Mouse (Mus musculus): ENCODE results near the gene Ctnnd1. TPM values are rescaled to one million over a fixed set of nuclear protein-coding genes. Genes with fewer than 3 reads are reported as not detected.

Ctnnd1 gene
- polyA plus RNA-seq, 1 experiment from 2014 or later: 39.3 TPM

DNA sequence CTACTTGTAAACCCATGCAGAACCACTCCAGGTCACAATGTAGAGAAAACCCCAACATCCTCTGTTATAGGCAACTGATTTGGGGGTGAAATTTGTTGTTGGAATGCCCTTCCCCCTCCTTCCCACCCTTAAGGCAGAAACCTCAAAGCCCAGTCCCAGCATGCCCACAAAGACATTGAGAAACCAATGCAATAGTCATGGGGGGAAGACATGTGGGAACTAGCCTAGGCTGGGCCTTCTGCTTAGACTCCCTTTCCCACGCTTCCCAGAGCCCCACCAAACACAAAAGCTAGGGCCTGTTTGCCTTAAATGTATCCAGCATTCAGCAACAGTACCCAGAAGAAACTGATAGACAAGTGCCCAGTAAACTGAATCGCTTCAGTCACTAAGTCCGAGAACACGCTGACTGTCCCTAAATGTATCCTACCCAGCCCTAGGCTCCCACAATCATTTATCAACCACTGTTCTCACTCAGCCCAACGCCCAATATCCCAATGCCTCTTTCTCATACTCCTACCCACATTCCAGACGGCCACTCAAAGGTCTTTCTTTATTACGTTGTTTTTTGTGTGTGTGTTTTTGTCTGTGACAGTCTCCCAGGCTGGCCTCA, 24.1 kb downstream of the Ctnnd1 start:
- Histone ChIP-seq H3K27me3 (ENCODE audit: control insufficient read depth, insufficient read depth, low read length) (no peaks in the 10 kb centered on the region), H3K9me3 (replicated peaks; ENCODE audit: control insufficient read depth, low read length) (no peaks in the 10 kb centered on the region), H3K9ac (replicated peaks; ENCODE audit: low read length) (no peak overlapping the region), H3K4me1 (ENCODE audit: control insufficient read depth, insufficient read depth, low read length) (no peaks in the 10 kb centered on the region), H3K27ac (replicated peaks; ENCODE audit: low read depth, low read length) (no peak overlapping the region), H3K4me2 (ENCODE audit: low read depth, low read length) (no peak overlapping the region), H3K36me3 (replicated peaks; ENCODE audit: control insufficient read depth, insufficient read depth, low read depth, low read length) (no peaks in the 10 kb centered on the region), H3K4me3 (ENCODE audit: low read depth, low read length) (no peak overlapping the region)
- WGBS: 86% methylated on average over 7 of the region's 7 CpGs
- ATAC-seq (replicated peaks; ENCODE audit: insufficient number of reproducible peaks, low FRiP score, low TSS enrichment, low read depth) (no peak), DNase-seq (ENCODE audit: low spot score) (no peak)

DNA sequence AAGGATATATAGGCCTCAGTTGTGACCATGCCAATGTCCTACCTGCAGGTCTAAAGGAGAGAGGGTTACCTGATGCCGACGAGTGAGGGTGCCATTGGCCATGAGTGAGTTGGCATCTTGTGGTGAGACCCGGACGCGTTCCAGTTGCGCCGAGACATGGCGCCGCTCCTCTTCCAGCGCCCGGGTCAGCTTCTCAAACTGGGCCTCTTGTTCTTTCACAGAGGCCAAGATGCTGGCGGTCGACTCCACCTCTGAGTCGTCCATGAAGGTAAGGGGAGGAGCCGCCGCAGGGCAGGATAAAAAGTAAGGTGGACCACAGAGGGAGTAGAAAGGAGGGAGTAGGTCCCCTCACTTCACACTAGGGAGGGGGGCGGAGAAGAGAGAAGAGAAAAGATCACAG, 26.4 kb downstream of the Ctnnd1 start:
- Histone ChIP-seq H3K9ac (replicated peaks; ENCODE audit: low read length) (no peak overlapping the region), H3K4me3 (ENCODE audit: low read depth, low read length) (no peak overlapping the region), H3K4me2 (ENCODE audit: low read depth, low read length) (no peak overlapping the region), H3K4me1 (ENCODE audit: control insufficient read depth, insufficient read depth, low read length) (no peaks in the 10 kb centered on the region), H3K9me3 (replicated peaks; ENCODE audit: control insufficient read depth, low read length) (no peaks in the 10 kb centered on the region), H3K27me3 (ENCODE audit: control insufficient read depth, insufficient read depth, low read length) (no peaks in the 10 kb centered on the region), H3K27ac (replicated peaks; ENCODE audit: low read depth, low read length) (no peak overlapping the region), H3K36me3 (replicated peaks; ENCODE audit: control insufficient read depth, insufficient read depth, low read depth, low read length) (peaks cover 3% of the 10 kb centered on the region; the same call in 1 of the 2 replicates)
- DNase-seq (ENCODE audit: low spot score): no peak
- WGBS: 96% methylated on average over 17 of the region's 17 CpGs
- ATAC-seq (replicated peaks; ENCODE audit: insufficient number of reproducible peaks, low FRiP score, low TSS enrichment, low read depth): no peak; the same call in 1 of the 2 replicates

DNA sequence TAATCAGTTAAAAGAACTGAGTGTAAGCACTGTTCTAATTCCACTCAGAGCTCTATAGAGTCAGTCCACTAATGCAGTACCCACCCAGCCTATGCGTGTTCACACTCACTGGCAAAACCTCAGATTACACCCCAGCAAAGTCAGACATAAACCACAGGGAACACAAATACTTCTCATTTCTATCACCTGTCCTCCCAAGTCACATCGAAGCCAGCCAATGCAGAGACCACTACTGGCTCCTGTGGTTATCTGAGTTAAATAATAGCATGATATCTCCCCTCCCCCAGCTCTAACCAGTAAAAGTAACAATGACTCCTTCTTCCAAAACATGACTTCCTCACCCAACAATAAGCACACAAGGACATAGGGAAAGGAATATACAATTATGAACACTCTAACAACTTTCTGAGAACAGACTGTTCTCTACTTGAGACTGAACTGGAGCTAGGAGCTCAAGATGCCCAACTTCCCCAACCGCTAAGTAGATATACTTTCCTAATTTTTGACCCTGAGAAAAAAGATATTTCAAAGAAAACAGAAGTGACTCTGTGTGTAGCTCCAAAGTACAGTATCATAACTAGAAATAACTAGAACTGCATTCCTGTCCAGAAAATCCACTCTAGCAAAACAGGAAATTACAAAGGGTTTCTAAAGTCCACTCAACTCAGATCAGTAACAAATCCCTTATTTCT, 27.0 kb downstream of the Ctnnd1 start:
- Histone ChIP-seq H3K4me2 (ENCODE audit: low read depth, low read length) (no peak overlapping the region), H3K4me3 (ENCODE audit: low read depth, low read length) (no peak overlapping the region), H3K9me3 (replicated peaks; ENCODE audit: control insufficient read depth, low read length) (no peaks in the 10 kb centered on the region), H3K36me3 (replicated peaks; ENCODE audit: control insufficient read depth, insufficient read depth, low read depth, low read length) (peaks cover 3% of the 10 kb centered on the region; the same call in 1 of the 2 replicates), H3K9ac (replicated peaks; ENCODE audit: low read length) (no peak overlapping the region), H3K27me3 (ENCODE audit: control insufficient read depth, insufficient read depth, low read length) (no peaks in the 10 kb centered on the region), H3K27ac (replicated peaks; ENCODE audit: low read depth, low read length) (no peak overlapping the region), H3K4me1 (ENCODE audit: control insufficient read depth, insufficient read depth, low read length) (no peaks in the 10 kb centered on the region)
- no peak for ATAC-seq (replicated peaks; ENCODE audit: insufficient number of reproducible peaks, low FRiP score, low TSS enrichment, low read depth)
- DNase-seq (ENCODE audit: low spot score): no peak
- whole genome bisulfite sequencing: 94% methylated on average over 3 of the region's 3 CpGs

DNA sequence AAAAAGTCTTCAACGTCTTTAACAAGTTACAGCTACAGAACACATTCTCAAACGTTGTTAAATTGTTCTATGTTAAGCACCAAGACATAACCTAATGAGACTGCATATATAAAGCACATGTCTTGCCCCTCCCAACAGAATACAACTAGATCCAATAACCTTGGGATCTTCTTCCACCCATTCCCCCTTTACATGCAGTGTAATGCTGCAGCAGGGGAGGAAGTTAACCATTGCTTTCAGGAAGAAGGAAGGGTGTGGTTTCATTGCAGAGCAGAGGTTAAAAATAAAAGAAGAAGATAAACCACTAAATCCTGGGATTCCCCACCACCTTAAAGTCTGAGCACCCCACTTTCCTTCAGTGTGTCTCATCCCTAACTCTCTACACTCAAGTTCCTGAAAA, 27.9 kb downstream of the Ctnnd1 start:
- H3K27me3 ChIP-seq (ENCODE audit: control insufficient read depth, insufficient read depth, low read length): no peaks in the 10 kb centered on the region
- no peak overlapping the region for H3K9ac ChIP-seq (replicated peaks; ENCODE audit: low read length)
- ATAC-seq (replicated peaks; ENCODE audit: insufficient number of reproducible peaks, low FRiP score, low TSS enrichment, low read depth) (no peak), DNase-seq (ENCODE audit: low spot score) (no peak)
- H3K4me3 ChIP-seq (ENCODE audit: low read depth, low read length): no peak overlapping the region
- peaks cover 3% of the 10 kb centered on the region; the same call in 1 of the 2 replicates for H3K36me3 ChIP-seq (replicated peaks; ENCODE audit: control insufficient read depth, insufficient read depth, low read depth, low read length)
- no peaks in the 10 kb centered on the region for H3K9me3 ChIP-seq (replicated peaks; ENCODE audit: control insufficient read depth, low read length)
- no peak overlapping the region for H3K4me2 ChIP-seq (ENCODE audit: low read depth, low read length)
- H3K27ac ChIP-seq (replicated peaks; ENCODE audit: low read depth, low read length): no peak overlapping the region
- no peaks in the 10 kb centered on the region for H3K4me1 ChIP-seq (ENCODE audit: control insufficient read depth, insufficient read depth, low read length)
- 77% methylated on average over 2 of the region's 2 CpGs for WGBS

DNA sequence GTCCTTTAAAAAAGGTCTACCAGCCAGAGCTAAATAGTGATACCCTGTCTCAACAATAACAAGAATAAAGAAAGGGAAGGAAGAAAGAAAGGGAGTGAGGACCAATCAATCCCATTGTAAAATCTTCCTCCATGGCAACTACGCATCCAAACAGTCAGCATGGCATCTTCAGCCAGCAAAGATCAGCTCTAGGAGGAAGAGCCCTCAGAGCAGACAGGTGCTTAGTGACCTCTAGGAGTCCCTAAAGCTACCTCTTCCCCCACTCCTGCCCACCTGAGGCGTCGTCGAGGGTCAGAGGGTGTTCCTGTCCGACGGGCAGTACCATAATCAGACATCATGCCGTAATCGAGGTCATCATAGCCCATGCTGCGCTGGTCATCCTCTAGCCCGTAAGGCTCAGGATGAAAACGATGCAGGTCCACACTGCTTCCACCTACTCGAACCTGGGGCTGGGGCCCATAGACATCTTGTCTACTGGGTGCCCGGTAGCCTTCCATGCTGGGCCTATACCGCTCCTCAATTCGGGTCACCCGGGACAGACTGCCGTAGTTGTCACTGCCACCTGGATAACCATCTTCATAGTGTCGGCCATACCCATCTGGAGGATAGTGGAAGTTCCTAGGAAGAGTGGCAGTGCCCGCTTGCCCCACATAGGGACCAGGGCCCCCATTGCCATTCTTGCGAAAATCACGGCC, 30.8 kb downstream of the Ctnnd1 start:
- H3K4me2 ChIP-seq (ENCODE audit: low read depth, low read length): no peak overlapping the region
- H3K36me3 ChIP-seq (replicated peaks; ENCODE audit: control insufficient read depth, insufficient read depth, low read depth, low read length): peaks cover 12% of the 10 kb centered on the region; the same call in 1 of the 2 replicates
- ATAC-seq (replicated peaks; ENCODE audit: insufficient number of reproducible peaks, low FRiP score, low TSS enrichment, low read depth) (no peak), DNase-seq (ENCODE audit: low spot score) (no peak)
- no peaks in the 10 kb centered on the region for H3K9me3 ChIP-seq (replicated peaks; ENCODE audit: control insufficient read depth, low read length)
- no peak overlapping the region for H3K27ac ChIP-seq (replicated peaks; ENCODE audit: low read depth, low read length)
- no peaks in the 10 kb centered on the region for H3K4me1 ChIP-seq (ENCODE audit: control insufficient read depth, insufficient read depth, low read length)
- H3K9ac ChIP-seq (replicated peaks; ENCODE audit: low read length): no peak overlapping the region
- no peak overlapping the region for H3K4me3 ChIP-seq (ENCODE audit: low read depth, low read length)
- no peaks in the 10 kb centered on the region for H3K27me3 ChIP-seq (ENCODE audit: control insufficient read depth, insufficient read depth, low read length)
- 95% methylated on average over 21 of the region's 21 CpGs for WGBS

DNA sequence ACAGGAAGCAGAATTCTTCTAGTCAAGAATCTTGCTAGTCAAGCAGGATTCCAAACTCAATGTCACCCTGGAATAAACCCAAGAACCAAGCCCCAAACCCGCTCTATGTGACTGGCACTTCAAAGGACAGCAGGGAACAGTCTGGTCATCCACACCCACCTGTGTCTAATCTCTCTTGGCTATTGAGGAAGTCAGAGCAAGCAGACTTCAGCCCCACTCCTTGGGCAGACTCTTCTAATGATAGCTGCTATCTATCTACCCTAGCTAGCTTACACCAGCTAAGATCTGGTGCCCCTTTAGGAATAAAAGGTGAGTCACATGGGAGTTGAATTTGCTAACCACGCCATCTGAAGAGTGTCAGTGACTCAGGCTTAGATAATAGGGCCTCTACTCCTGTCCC, 31.7 kb downstream of the Ctnnd1 start:
- Histone ChIP-seq H3K27ac (replicated peaks; ENCODE audit: low read depth, low read length) (no peak overlapping the region), H3K9me3 (replicated peaks; ENCODE audit: control insufficient read depth, low read length) (no peaks in the 10 kb centered on the region), H3K4me2 (ENCODE audit: low read depth, low read length) (no peak overlapping the region), H3K36me3 (replicated peaks; ENCODE audit: control insufficient read depth, insufficient read depth, low read depth, low read length) (peaks cover 12% of the 10 kb centered on the region; the same call in 1 of the 2 replicates), H3K4me1 (ENCODE audit: control insufficient read depth, insufficient read depth, low read length) (no peaks in the 10 kb centered on the region), H3K9ac (replicated peaks; ENCODE audit: low read length) (no peak overlapping the region), H3K4me3 (ENCODE audit: low read depth, low read length) (no peak overlapping the region), H3K27me3 (ENCODE audit: control insufficient read depth, insufficient read depth, low read length) (no peaks in the 10 kb centered on the region)
- ATAC-seq (replicated peaks; ENCODE audit: insufficient number of reproducible peaks, low FRiP score, low TSS enrichment, low read depth) (no peak), DNase-seq (ENCODE audit: low spot score) (no peak)
- WGBS: 83% methylated on average over 2 of the region's 2 CpGs

DNA sequence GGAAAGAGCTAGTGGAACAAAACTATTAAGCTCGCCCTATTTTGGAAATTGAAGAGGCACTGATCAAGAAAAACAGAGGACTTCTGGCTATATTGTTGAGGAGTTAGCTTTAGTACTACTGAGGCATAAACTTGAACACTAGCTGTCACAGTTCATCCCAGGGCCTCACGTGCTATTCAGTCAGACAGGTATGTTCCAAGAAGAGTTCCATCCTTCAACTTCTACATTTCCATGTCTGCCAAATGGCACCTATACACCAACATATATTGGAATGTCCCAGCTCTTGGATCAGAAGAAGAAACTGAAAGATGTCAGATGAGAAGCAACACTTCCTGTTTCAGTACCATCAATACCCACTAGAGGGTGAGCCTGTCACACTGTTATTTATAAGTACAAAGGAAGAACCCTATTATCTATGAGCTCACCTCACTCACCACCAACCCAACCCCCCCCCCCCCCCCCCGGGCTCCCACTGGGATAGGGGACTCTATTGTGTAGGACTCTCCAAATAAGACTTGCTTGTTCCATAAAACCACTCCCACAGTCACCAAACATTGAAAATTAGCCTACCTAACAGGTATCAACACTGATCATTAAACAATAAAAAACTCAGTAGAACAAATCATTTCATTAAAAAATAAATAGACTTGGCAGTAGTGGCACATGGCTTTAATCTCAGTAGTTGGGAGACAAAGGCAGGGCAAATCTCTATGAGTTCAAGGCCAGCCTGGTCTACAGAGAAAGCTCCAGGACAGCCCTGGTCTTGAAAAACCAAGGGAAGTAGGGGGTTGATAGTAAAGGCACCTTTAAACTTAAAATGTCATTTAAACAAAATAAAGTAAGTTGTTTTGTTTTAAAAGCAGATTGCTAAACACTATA, 32.7 kb downstream of the Ctnnd1 start:
- H3K4me3 ChIP-seq (ENCODE audit: low read depth, low read length): no peak overlapping the region
- peaks cover 12% of the 10 kb centered on the region; the same call in 1 of the 2 replicates for H3K36me3 ChIP-seq (replicated peaks; ENCODE audit: control insufficient read depth, insufficient read depth, low read depth, low read length)
- no peak overlapping the region for H3K9ac ChIP-seq (replicated peaks; ENCODE audit: low read length)
- 82% methylated on average over 3 of the region's 3 CpGs for WGBS
- DNase-seq (ENCODE audit: low spot score): peak; percentile 50
- H3K27ac ChIP-seq (replicated peaks; ENCODE audit: low read depth, low read length): no peak overlapping the region
- H3K9me3 ChIP-seq (replicated peaks; ENCODE audit: control insufficient read depth, low read length): no peaks in the 10 kb centered on the region
- H3K27me3 ChIP-seq (ENCODE audit: control insufficient read depth, insufficient read depth, low read length): no peaks in the 10 kb centered on the region
- H3K4me2 ChIP-seq (ENCODE audit: low read depth, low read length): no peak overlapping the region
- no peak for ATAC-seq (replicated peaks; ENCODE audit: insufficient number of reproducible peaks, low FRiP score, low TSS enrichment, low read depth)
- H3K4me1 ChIP-seq (ENCODE audit: control insufficient read depth, insufficient read depth, low read length): no peaks in the 10 kb centered on the region

Data from embryonic facial prominence, embryonic 11.5 days (tissue).